Mouse (Mus musculus) spleen, adult 2 months (tissue): Measurements from ENCODE around the gene Ctdspl.

Experiments used
- CTCF ChIP-seq: fragments of 200-500 bp; IDR thresholded peaks from 2 replicates; pipeline ENCODE4 v1.5.1; 2011; ENCODE audit warnings: mild to moderate bottlenecking, inconsistent platforms; ENCODE audit not compliant: insufficient read depth, insufficient read length, insufficient replicate concordance; ENCODE audit errors: extremely low read depth
- POLR2A ChIP-seq: fragments of 200-500 bp; IDR thresholded peaks from 2 replicates; pipeline ENCODE4 v1.6.1; 2011; ENCODE audit warnings: low read depth, low read length, inconsistent platforms

GRCm38 (mm10) chr9:118891068-118891467, 35.2 kb upstream of the Ctdspl start:
- TF ChIP-seq POLR2A (no peak), CTCF (no peak)
